Mouse (Mus musculus) heart, embryonic 12.5 days (tissue): ENCODE results near the gene Defb45. TPM values are rescaled to one million over a fixed set of nuclear protein-coding genes. Genes with fewer than 3 reads are reported as not detected.

ENCODE experiments used
- ATAC-seq: fragments of 200-750 bp; cut with Nextera tagmentation; 2 replicates; pipeline ENCODE4 v1.8.0; 2017; ENCODE audit warnings: moderate TSS enrichment, moderate library complexity; ENCODE audit not compliant: insufficient number of reproducible peaks, low FRiP score
- H3K27ac ChIP-seq: fragments of 300-500 bp; sonication (generic); 2 replicates; pipeline ENCODE4 v1.5.1; 2016; ENCODE audit warnings: mild to moderate bottlenecking, moderate library complexity; ENCODE audit not compliant: poor library complexity, severe bottlenecking
- H3K27me3 ChIP-seq: fragments of 300-500 bp; sonication (generic); replicated peaks from 2 replicates; pipeline ENCODE4 v1.6.1; 2016; ENCODE audit warnings: mild to moderate bottlenecking, moderate library complexity
- H3K36me3 ChIP-seq: fragments of 300-500 bp; sonication (generic); 2 replicates; pipeline ENCODE4 v1.6.1; 2016; ENCODE audit warnings: mild to moderate bottlenecking, moderate library complexity
- H3K4me1 ChIP-seq: fragments of 300-500 bp; sonication (generic); replicated peaks from 2 replicates; pipeline ENCODE4 v1.6.1; 2016; ENCODE audit warnings: mild to moderate bottlenecking
- H3K4me2 ChIP-seq: fragments of 300-500 bp; sonication (generic); 2 replicates; pipeline ENCODE4 v1.6.1; 2016; ENCODE audit warnings: mild to moderate bottlenecking, moderate library complexity
- H3K4me3 ChIP-seq: fragments of 300-500 bp; sonication (generic); 2 replicates; pipeline ENCODE4 v1.5.1; 2016; ENCODE audit warnings: mild to moderate bottlenecking
- H3K9ac ChIP-seq: fragments of 300-500 bp; sonication (generic); 2 replicates; pipeline ENCODE4 v1.6.1; 2016; ENCODE audit warnings: mild to moderate bottlenecking, moderate library complexity
- H3K9me3 ChIP-seq: fragments of 300-500 bp; sonication (generic); replicated peaks from 2 replicates; pipeline ENCODE4 v1.6.1; 2016; ENCODE audit warnings: mild to moderate bottlenecking, moderate library complexity
- WGBS: fragments of 180-500 bp; shearing (Covaris S2); methylation state at CpG from one replicate; pipeline ENCODE4 v1.1.7; 2016; 5-methylcytosine and 5-hydroxymethylcytosine counted together
- polyA plus RNA-seq: library from polyadenylated mRNA; unstranded; fragments of >200 nt; fragmentation: Nextera tagmentation; extraction: Ambion mirVana; gene quantifications from 2 replicates; pipeline ENCODE4 v1.2.1, GENCODE M21; 2016

Gene Defb45
- polyA plus RNA-seq, 1 experiment from 2014 or later = not detected

DNA sequence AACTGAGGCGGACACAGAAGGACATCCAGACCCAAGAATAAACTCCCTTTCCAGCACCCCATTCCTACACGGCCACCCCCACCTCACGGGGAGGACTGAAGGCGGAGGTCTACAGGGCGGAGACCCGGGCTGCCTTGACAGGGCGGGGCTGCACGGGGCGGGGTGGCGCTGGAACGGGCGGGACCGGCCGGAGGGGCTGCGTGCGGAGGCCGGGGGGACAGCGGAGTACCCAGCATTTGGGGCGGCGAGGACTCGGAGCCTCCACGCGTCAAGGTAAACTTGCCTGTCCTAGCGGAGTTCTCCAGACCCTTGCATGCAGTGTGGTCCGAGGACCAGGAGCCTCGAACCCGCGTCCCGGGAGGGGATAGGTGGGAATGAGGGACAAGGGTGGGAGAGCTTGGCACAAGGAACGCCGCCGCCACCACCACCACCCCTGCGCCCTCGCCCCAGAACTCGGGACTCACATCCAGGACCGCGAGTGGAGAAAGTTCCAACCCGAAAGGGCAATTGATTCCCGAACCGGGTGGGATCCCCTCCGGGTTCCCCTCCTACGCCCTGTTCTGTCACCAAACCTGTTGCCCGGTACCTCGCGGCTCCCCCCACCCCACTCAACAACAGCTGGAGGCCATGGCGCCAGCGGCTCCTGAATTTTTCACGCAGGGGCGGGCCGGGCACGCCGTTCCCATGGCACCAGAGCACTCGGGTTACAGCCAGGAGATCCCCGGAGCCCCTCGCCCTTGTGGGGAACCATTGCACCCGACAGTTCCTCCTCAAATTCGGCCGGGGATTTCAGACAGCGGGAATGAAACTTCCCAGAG is 27.8 kb upstream of the Defb45 start, which contains the start of gene Rem1:
Gene Rem1, plus strand, starts transcription at position 178 of the 818 bp plus-strand sequence.
- H3K27ac ChIP-seq = no peak within 1 kb of the TSS
- H3K27me3 ChIP-seq = peaks cover 24% of the 10 kb centered on the region
- peak within 1 kb of the TSS; percentile 61 for H3K4me3 ChIP-seq
- H3K36me3 ChIP-seq = no peaks in the 10 kb centered on the region
- peaks cover 12% of the 10 kb centered on the region for H3K4me1 ChIP-seq
- peak within 1 kb of the TSS; percentile 75 for H3K9ac ChIP-seq
- peak; percentile 63; the same call in 1 of the 2 replicates for ATAC-seq
- H3K9me3 ChIP-seq = no peaks in the 10 kb centered on the region
- H3K4me2 ChIP-seq = peak within 1 kb of the TSS; percentile 89
- 2% methylated on average over 59 of the region's 59 CpGs for WGBS

DNA sequence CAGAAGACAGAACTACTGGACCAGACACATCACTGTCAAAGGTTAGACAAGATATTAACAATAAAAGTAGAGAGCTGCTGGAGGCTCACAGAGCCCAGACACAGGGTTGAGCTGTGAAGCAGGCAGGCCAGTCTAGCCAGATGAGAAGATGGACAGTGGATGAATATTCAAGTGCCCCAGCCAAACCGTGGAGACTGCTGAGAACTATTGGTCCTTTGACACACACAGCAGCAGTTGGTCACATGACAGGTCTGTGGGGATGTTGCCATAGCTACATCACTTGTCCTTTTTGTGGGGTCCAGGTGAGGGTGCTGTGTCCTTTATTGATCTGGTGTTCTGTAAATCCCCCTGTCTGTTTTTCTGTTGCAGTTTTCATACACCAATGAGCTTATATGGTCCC is 26.1 kb upstream of the Defb45 start:
- H3K27me3 ChIP-seq = peaks cover 24% of the 10 kb centered on the region
- H3K9ac ChIP-seq = no peak overlapping the region
- H3K4me1 ChIP-seq = peaks cover 12% of the 10 kb centered on the region
- whole genome bisulfite sequencing = 8% methylated on average over 1 of the region's 1 CpGs
- H3K4me2 ChIP-seq = no peak overlapping the region
- H3K36me3 ChIP-seq = no peaks in the 10 kb centered on the region
- H3K4me3 ChIP-seq = no peak overlapping the region
- H3K27ac ChIP-seq = no peak overlapping the region
- no peaks in the 10 kb centered on the region for H3K9me3 ChIP-seq
- no peak for ATAC-seq

DNA sequence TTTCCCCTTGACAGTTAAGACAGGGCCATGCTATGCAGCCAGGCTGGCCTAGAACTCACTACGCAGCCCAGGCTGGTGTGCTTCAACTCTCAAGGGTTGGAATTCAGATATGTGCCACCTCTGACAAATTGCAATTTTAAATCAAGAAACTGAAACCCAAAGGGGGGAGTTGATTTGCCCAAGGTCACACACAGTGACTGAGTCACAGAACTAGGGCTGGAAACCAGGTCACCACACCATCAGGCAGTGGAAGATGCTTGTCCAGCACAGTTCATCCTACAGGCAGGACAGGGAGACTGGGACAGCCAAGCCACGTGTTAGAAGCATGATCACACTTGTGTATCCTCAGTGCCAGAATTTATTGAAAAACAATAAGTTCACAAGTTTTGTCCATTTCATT is 25.4 kb upstream of the Defb45 start:
- no peaks in the 10 kb centered on the region for H3K36me3 ChIP-seq

DNA sequence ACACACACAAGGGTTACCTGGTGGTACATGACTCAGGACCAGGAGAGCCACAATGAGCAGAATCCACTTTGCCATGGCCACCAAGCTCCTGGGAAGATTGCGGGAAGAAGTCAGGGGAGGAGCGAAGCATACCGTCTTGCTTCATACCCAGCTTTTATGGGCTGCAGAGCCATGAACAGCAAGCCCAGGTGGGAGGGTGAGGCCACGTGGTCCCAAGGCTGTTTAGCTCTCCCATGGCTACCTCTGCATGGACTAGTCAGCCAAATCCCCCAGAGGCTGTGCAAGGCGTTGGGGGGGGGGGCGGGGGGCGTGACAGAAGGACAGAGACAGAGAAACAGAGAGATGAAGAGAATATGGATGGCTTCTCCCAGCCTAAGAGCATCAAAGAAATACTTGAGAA is 23.8 kb upstream of the Defb45 start, which contains the start of gene Defb25:
Gene Defb25, minus strand, starts transcription at position 101 of the 400 bp plus-strand sequence.
- Histone ChIP-seq H3K4me1 (peaks cover 6% of the 10 kb centered on the region; the same call in 1 of the 2 replicates), H3K27ac (no peak within 1 kb of the TSS), H3K9ac (no peak within 1 kb of the TSS), H3K9me3 (no peaks in the 10 kb centered on the region), H3K4me3 (no peak within 1 kb of the TSS), H3K27me3 (peaks cover 14% of the 10 kb centered on the region), H3K36me3 (no peaks in the 10 kb centered on the region), H3K4me2 (no peak within 1 kb of the TSS)
- no peak for ATAC-seq
- 79% methylated on average over 7 of the region's 7 CpGs for WGBS

More for the DNA sequence above, 25.4 kb upstream of the Defb45 start:
- 83% methylated on average over 2 of the region's 2 CpGs for WGBS
- Histone ChIP-seq H3K4me1 (peaks cover 10% of the 10 kb centered on the region), H3K9me3 (no peaks in the 10 kb centered on the region), H3K4me3 (no peak overlapping the region), H3K27ac (no peak overlapping the region), H3K27me3 (peaks cover 24% of the 10 kb centered on the region), H3K4me2 (no peak overlapping the region), H3K9ac (no peak overlapping the region)
- ATAC-seq = no peak

DNA sequence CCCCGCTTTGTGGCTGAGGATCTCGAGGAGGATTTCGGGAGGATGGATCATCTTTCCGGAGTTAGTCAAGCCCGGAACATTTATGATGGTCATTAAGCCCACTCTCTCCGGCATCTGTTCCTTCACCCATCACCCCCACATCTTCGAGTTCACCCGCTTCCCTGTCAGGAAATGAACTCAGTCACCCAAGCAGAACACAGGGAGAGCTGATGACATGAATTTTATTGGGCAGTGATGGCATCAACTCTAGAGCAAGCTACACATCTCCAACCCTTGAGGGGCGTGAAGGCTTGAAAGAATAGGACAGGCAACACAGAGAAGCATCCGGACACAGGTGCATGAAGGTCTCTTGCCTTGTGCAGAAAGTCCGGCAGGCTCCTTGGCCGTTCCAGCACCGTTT is 23.0 kb upstream of the Defb45 start:
- WGBS = 83% methylated on average over 13 of the region's 13 CpGs
- H3K27me3 ChIP-seq = peaks cover 9% of the 10 kb centered on the region
- peaks cover 5% of the 10 kb centered on the region; the same call in 1 of the 2 replicates for H3K4me1 ChIP-seq
- H3K36me3 ChIP-seq = no peaks in the 10 kb centered on the region
- no peaks in the 10 kb centered on the region for H3K9me3 ChIP-seq
- H3K4me2 ChIP-seq = no peak overlapping the region
- no peak for ATAC-seq
- H3K27ac ChIP-seq = no peak overlapping the region
- no peak overlapping the region for H3K9ac ChIP-seq
- no peak overlapping the region for H3K4me3 ChIP-seq

DNA sequence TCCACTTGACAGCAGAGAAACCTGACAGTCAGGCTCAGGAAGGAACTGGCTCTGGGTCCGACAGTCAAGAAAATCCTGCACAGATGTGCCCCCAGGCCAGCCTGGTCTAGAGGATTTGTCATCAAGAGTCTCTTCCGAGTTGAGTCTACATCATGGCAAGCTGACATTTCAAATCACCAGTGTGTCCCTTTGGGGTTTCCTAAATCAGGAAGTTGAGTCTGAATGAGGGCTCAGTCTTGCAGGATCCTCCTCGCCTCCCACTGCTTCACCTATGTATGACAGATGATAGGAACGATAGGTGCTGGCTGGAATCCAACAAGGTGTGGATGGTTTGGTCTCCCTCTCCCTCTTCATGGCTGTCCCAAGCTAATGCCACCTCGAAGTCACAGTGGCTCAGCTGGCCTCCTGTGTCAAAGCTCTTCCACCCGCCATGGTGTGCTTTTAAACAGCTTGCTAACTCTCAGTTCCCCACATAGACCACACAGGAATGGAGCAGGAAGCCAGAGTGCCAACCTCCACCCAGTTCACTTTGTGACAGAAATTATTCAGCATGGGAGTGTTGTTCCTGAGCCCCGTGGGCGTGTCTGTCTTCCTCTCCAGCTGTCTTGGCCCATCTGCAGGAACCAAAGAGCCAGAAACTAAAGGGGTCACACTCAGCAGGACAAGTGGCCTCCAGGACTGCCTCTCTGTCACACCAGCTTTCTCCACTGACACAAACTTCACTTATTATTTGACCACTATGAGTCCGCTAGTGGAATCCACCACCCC is 21.4 kb upstream of the Defb45 start:
- Histone ChIP-seq H3K9ac (no peak overlapping the region), H3K9me3 (no peaks in the 10 kb centered on the region), H3K4me1 (peaks cover 3% of the 10 kb centered on the region), H3K4me3 (no peak overlapping the region), H3K27ac (no peak overlapping the region), H3K4me2 (no peak overlapping the region), H3K36me3 (no peaks in the 10 kb centered on the region), H3K27me3 (peaks cover 4% of the 10 kb centered on the region; the same call in 1 of the 2 replicates)
- 64% methylated on average over 9 of the region's 9 CpGs for WGBS
- no peak for ATAC-seq

DNA sequence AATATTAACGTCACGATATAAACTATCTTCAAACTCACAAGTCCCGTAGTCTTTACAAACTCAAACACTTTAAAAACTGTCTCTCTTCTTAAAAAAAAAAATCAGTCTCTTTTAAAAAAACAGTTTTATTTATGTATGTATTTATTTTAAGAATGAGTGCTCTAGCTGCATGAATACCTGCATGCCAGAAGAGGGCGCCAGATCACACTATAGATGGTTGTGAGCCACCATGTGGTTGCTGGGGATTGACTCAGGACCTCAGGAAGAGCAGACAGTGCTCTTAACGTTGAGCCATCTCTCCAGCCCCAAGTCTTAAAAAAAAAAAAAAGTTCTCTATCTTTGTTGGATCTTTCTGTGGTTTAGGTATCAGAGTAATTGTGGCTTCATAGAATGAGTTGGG is 18.2 kb upstream of the Defb45 start:
- H3K9ac ChIP-seq = no peak overlapping the region
- 57% methylated on average over 5 of the region's 5 CpGs for WGBS
- ATAC-seq = no peak
- H3K4me1 ChIP-seq = peaks cover 3% of the 10 kb centered on the region
- H3K4me3 ChIP-seq = no peak overlapping the region
- no peaks in the 10 kb centered on the region for H3K9me3 ChIP-seq
- H3K27me3 ChIP-seq = no peaks in the 10 kb centered on the region
- H3K27ac ChIP-seq = no peak overlapping the region
- no peak overlapping the region for H3K4me2 ChIP-seq
- H3K36me3 ChIP-seq = no peaks in the 10 kb centered on the region

DNA sequence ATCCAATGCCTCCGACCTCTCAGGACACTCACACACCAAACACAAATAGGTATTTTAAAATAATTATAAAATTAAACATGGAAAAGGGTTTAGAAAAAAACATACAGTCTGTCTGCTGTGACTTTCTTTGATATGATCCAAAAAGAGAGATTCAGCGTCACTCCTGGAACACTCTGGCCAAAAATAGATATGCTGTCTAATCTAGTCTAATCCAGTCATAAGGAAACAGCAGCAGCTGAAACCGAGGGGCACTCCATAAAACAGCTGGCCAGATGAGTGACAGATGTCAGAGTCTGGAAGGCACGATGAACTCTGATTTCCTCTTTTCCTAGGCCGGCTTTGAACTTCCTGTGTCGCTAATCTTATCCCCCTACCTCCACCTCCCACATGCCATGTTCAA is 17.3 kb upstream of the Defb45 start:
- H3K9ac ChIP-seq = no peak overlapping the region
- no peak overlapping the region for H3K27ac ChIP-seq
- peaks cover 3% of the 10 kb centered on the region for H3K4me1 ChIP-seq
- no peak for ATAC-seq
- no peak overlapping the region for H3K4me2 ChIP-seq
- H3K27me3 ChIP-seq = no peaks in the 10 kb centered on the region
- H3K4me3 ChIP-seq = no peak overlapping the region
- no peaks in the 10 kb centered on the region for H3K9me3 ChIP-seq
- H3K36me3 ChIP-seq = no peaks in the 10 kb centered on the region
- WGBS = 39% methylated on average over 6 of the region's 6 CpGs

DNA sequence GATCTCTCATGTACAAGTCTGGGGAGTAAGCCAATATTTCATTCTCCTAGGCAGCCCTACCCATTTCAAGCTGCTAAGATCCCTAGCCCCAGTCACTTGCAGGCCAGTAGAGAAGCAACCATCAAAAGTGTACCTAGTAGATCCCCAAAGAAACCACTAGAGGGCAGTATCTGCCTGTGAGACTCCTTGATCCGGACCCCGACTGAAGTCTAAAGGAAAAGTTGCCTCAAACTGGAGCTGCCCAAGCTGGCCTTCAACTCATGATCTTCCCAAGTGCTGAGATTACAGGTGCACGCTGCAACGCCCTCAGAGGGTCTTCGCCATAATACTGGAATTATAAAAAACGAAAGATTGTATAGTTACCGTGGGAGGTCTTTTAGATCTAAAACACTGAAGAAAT is 16.4 kb upstream of the Defb45 start:
- Histone ChIP-seq H3K9ac (no peak overlapping the region), H3K27me3 (no peaks in the 10 kb centered on the region), H3K36me3 (no peaks in the 10 kb centered on the region), H3K4me3 (no peak overlapping the region), H3K4me2 (no peak overlapping the region), H3K9me3 (no peaks in the 10 kb centered on the region), H3K4me1 (peaks cover 3% of the 10 kb centered on the region), H3K27ac (no peak overlapping the region)
- WGBS = 11% methylated on average over 7 of the region's 7 CpGs
- ATAC-seq = 0 out of 2 replicates have a peak, but pooled peaks have one; percentile 18

DNA sequence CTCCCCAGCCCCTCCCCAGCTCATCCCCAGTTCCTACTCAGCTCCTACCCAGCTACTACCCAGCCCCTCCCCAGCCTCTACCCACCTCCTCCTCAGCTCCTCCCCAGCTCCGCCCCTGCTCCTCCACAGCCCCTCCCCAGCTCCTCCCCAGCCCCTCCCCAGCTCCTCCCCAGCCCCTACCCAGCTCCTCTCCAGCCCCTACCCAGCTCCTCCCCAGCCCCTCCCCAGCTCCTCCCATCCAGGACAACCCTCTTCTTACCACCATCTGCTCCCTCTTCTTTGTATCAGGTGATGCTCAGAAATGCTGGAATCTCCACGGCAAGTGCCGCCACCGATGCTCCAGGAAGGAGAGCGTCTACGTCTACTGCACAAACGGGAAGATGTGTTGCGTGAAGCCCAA is 13.0 kb upstream of the Defb45 start:
- H3K27me3 ChIP-seq = no peaks in the 10 kb centered on the region
- H3K4me3 ChIP-seq = no peak overlapping the region
- no peak overlapping the region for H3K9ac ChIP-seq
- H3K36me3 ChIP-seq = no peaks in the 10 kb centered on the region
- 38% methylated on average over 7 of the region's 8 CpGs for WGBS
- H3K4me1 ChIP-seq = peaks cover 8% of the 10 kb centered on the region
- H3K27ac ChIP-seq = no peak overlapping the region
- H3K4me2 ChIP-seq = no peak overlapping the region
- 0 out of 2 replicates have a peak, but pooled peaks have one; percentile 31 for ATAC-seq
- 0 out of 2 replicates have a peak, but pooled peaks cover 4% of the 10 kb centered on the region for H3K9me3 ChIP-seq

DNA sequence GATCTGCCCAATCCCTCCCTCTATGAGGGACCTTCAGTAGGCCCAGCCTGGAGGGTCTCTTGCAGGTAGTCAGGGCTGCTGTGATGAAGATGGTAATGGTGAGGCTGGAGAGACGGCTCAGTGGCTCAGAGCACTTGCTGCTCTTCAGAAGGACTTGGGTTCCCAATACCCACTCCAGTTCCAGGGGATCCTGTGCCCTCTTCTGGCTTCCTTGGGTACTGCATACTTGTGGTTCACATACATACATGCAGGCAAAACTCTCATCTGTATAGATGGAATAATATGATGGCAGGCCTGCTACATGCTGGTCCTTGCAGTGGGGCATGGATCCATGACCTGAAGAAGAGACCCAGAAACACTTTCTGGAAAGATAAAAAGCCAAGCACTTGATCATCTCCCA is 9.5 kb upstream of the Defb45 start:
- no peaks in the 10 kb centered on the region for H3K36me3 ChIP-seq
- H3K4me1 ChIP-seq = 0 out of 2 replicates have a peak, but pooled peaks cover 4% of the 10 kb centered on the region
- no peaks in the 10 kb centered on the region for H3K27me3 ChIP-seq
- H3K9ac ChIP-seq = no peak overlapping the region
- no peak overlapping the region for H3K4me3 ChIP-seq
- ATAC-seq = no peak
- H3K4me2 ChIP-seq = no peak overlapping the region
- WGBS = 93% methylated on average over 1 of the region's 1 CpGs
- H3K27ac ChIP-seq = no peak overlapping the region
- H3K9me3 ChIP-seq = 0 out of 2 replicates have a peak, but pooled peaks cover 4% of the 10 kb centered on the region
